Mouse (Mus musculus) ovary, postnatal 10 days (tissue): ENCODE measurements at regions not wholly inside any gene's neighbourhood (a gene's known extent, or its start where the extent isn't known, plus 50 kb on each side); places are given as distances from the start of the nearest gene placed in this dataset.

Experiments used
- DNase-seq: peaks from one replicate; pipeline ENCODE4 v3.0.0; 2022; ENCODE audit warnings: low spot score

GRCm38 (mm10) chr6:99984856-99985224 is 258.6 kb upstream of the Prok2 start:
- DNase-seq: no peak

- DNase-seq: no peak
Measured at GRCm38 (mm10) chr6:99984057-99984855, 258.1 kb upstream of the Prok2 start.

GRCm38 (mm10) chr6:99979614-99980013 is 253.4 kb upstream of the Prok2 start:
- DNase-seq: no peak

- DNase-seq: no peak
Measured at GRCm38 (mm10) chr6:99978164-99978746, 252.1 kb upstream of the Prok2 start.

GRCm38 (mm10) chr6:99976144-99976543 is 250.0 kb upstream of the Prok2 start:
- no peak for DNase-seq

GRCm38 (mm10) chr6:99975486-99975885 is 249.3 kb upstream of the Prok2 start:
- DNase-seq: no peak

GRCm38 (mm10) chr6:99974464-99974863 is 248.3 kb upstream of the Prok2 start:
- DNase-seq: no peak

GRCm38 (mm10) chr6:99971376-99971775 is 245.2 kb upstream of the Prok2 start:
- DNase-seq: no peak

GRCm38 (mm10) chr6:99968889-99969288 is 242.7 kb upstream of the Prok2 start:
- DNase-seq: no peak

- no peak for DNase-seq
Measured at GRCm38 (mm10) chr6:99967465-99967864, 241.3 kb upstream of the Prok2 start.

GRCm38 (mm10) chr6:99964540-99964939 is 238.3 kb upstream of the Prok2 start:
- no peak for DNase-seq

- DNase-seq: no peak
Measured at GRCm38 (mm10) chr6:99964007-99964406, 237.8 kb upstream of the Prok2 start.

GRCm38 (mm10) chr6:99959371-99959770 is 233.2 kb upstream of the Prok2 start:
- no peak for DNase-seq

GRCm38 (mm10) chr6:99954832-99955830 is 228.9 kb upstream of the Prok2 start:
- DNase-seq: no peak

- DNase-seq: no peak
Measured at GRCm38 (mm10) chr6:99953980-99954776, 228.0 kb upstream of the Prok2 start.

GRCm38 (mm10) chr6:99950811-99951210 is 224.6 kb upstream of the Prok2 start:
- no peak for DNase-seq

- DNase-seq: no peak
Measured at GRCm38 (mm10) chr6:99946917-99947316, 220.7 kb upstream of the Prok2 start.

- DNase-seq: no peak
Measured at GRCm38 (mm10) chr6:99946481-99946880, 220.3 kb upstream of the Prok2 start.

GRCm38 (mm10) chr6:99945691-99946090 is 219.5 kb upstream of the Prok2 start:
- DNase-seq: no peak

- DNase-seq: no peak
Measured at GRCm38 (mm10) chr6:99942958-99943357, 216.8 kb upstream of the Prok2 start.

- no peak for DNase-seq
Measured at GRCm38 (mm10) chr6:99940118-99940517, 213.9 kb upstream of the Prok2 start.

GRCm38 (mm10) chr6:99939382-99939781 is 213.2 kb upstream of the Prok2 start:
- no peak for DNase-seq
